ENCODE assay signal across 9 mouse cellular contexts in the genomic region with DNA sequence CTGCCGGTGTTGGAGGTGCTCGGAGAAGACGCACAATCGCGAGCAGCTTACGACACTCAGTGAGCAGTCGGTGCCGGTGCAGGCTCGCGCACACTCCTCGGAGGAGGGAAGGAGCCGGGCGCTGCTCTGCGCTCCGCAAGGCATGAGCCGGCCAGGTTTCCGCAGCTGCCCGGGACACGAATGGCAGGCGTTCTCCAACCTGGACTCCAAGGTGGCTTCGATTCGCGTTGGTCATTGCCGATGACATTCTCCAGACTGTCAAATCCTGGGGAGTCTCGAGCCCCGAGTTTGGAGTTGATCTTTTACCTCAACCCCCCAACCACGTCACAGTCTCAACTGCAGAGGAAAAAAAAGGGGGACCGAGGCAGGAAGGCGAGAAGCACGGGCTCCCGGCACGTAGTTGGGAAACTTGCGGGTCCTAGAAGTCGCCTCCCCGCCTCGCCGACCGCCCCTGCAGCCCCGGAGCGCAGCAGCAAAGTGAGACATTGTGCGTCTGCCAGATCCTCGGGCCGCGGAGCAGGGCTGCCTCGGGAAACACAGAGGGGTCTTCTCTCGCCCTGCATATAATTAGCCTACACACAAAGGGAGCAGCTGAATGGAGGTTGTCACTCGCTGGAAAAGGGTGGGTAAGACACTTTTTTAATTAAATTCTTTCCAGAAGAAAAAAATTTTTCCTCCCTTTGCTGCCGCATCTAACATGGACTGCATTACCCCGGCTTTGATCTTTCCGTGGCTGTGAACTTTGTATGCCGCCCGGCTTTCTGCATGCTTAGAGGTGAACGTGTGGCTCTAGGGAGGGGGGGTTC. TPM values are rescaled to one million over a fixed set of nuclear protein-coding genes. Genes with fewer than 3 reads are reported as not detected.
DNase-seq lines count a peak whose midpoint lies in the region; ATAC-seq lines count a peak whose summit lies in the region.
"Had no signal": no experiment of that assay in that cellular context is flagged by ENCODE, and none has a peak within 500 bp of the region (broad histone marks: within the 10 kb centered on the region; RNA-seq: fewer than 3 reads in every experiment).

A gene (plus strand): TSS at position 89 of the 806 bp plus-strand sequence.

- H3K36me3 ChIP-seq in forebrain, embryonic 14.5 days (ENCODE audit: control insufficient read depth, insufficient read depth, low read length), result no peaks in the 10 kb centered on the region
- no peaks in the 10 kb centered on the region for H3K36me3 ChIP-seq in intestine, embryonic 16.5 days (ENCODE audit: control insufficient read depth, insufficient read depth, low read length)
- H3K36me3 ChIP-seq in neural tube, embryonic 12.5 days, result no peaks in the 10 kb centered on the region

- H3K9me3 ChIP-seq in forebrain, embryonic 14.5 days (replicated peaks; ENCODE audit: control insufficient read depth, low read length), result no peaks in the 10 kb centered on the region
- no peaks in the 10 kb centered on the region for H3K9me3 ChIP-seq in intestine, embryonic 16.5 days (ENCODE audit: control insufficient read depth, low read length)
- H3K9me3 ChIP-seq in neural tube, embryonic 12.5 days, result no peaks in the 10 kb centered on the region

- peak within 1 kb of the TSS; percentile 80 for H3K9ac ChIP-seq in forebrain, embryonic 14.5 days (ENCODE audit: low read length)
- peak within 1 kb of the TSS; percentile 62 for H3K9ac ChIP-seq in intestine, embryonic 16.5 days (ENCODE audit: low read depth, low read length)
- H3K9ac ChIP-seq in neural tube, embryonic 12.5 days, result peak within 1 kb of the TSS; percentile 69

- H3K4me2 ChIP-seq in forebrain, embryonic 14.5 days (ENCODE audit: low read length), result peak within 1 kb of the TSS; percentile 94
- peak within 1 kb of the TSS; percentile 90 for H3K4me2 ChIP-seq in intestine, embryonic 16.5 days (ENCODE audit: low read depth, low read length)
- H3K4me2 ChIP-seq in neural tube, embryonic 12.5 days (replicated peaks), result peak within 1 kb of the TSS; percentile 94

- intact Hi-C loops in left cerebral cortex, postnatal 36 days (cut with DNase I), result no loop called here

- peak; percentile 13 for DNase-seq in gastrocnemius, postnatal 10 days
- DNase-seq in gastrocnemius, postnatal 25 days, result no peak
- DNase-seq in cerebellum, adult 11-12 months, result peak; percentile 29
- DNase-seq in forebrain, embryonic 14.5 days (ENCODE audit: low spot score), result peak; percentile 93
- peak; percentile 82 to 84 for DNase-seq in left cerebral cortex, postnatal 36 days (ENCODE audit: low spot score in 2 of 2)

- peak within 1 kb of the TSS; percentile 91 for H3K27ac ChIP-seq in forebrain, embryonic 14.5 days (ENCODE audit: low read depth, low read length)
- no peak within 1 kb of the TSS for H3K27ac ChIP-seq in intestine, embryonic 16.5 days (ENCODE audit: low read length)
- H3K27ac ChIP-seq in neural tube, embryonic 12.5 days, result peak within 1 kb of the TSS; percentile 48

- H3K4me3 ChIP-seq in forebrain, embryonic 14.5 days (ENCODE audit: low read depth, low read length), result peak within 1 kb of the TSS; percentile 51
- peak within 1 kb of the TSS; percentile 53 for H3K4me3 ChIP-seq in intestine, embryonic 16.5 days (ENCODE audit: low read length)
- H3K4me3 ChIP-seq in neural tube, embryonic 12.5 days, result peak within 1 kb of the TSS; percentile 54

- peak; percentile 89 for ATAC-seq in forebrain, embryonic 14.5 days
- ATAC-seq in intestine, embryonic 16.5 days, result peak; percentile 86
- peak; percentile 91 for ATAC-seq in neural tube, embryonic 12.5 days (ENCODE audit: low FRiP score, low read depth)
- no peak for ATAC-seq in erythroblast, adult 5-6 weeks (replicated peaks; ENCODE audit: low FRiP score, poor library complexity, severe bottlenecking)

- H3K27me3 ChIP-seq in forebrain, embryonic 14.5 days (replicated peaks; ENCODE audit: control insufficient read depth, insufficient read depth, low read length), result no peaks in the 10 kb centered on the region
- H3K27me3 ChIP-seq in intestine, embryonic 16.5 days (replicated peaks; ENCODE audit: control insufficient read depth, insufficient read depth, low read length), result peaks cover 29% of the 10 kb centered on the region
- peaks cover 12% of the 10 kb centered on the region for H3K27me3 ChIP-seq in neural tube, embryonic 12.5 days (replicated peaks)

- WGBS in forebrain, embryonic 14.5 days, result under 1% methylated on average over 53 of the region's 53 CpGs
- under 1% methylated on average over 52 of the region's 53 CpGs for WGBS in intestine, embryonic 16.5 days
- under 1% methylated on average over 53 of the region's 53 CpGs for WGBS in neural tube, embryonic 12.5 days

- peaks cover 16% of the 10 kb centered on the region; the same call in 1 of the 2 replicates for H3K4me1 ChIP-seq in forebrain, embryonic 14.5 days (ENCODE audit: control insufficient read depth, insufficient read depth, low read length)
- H3K4me1 ChIP-seq in intestine, embryonic 16.5 days (ENCODE audit: control insufficient read depth, insufficient read depth, low read length), result peaks cover 11% of the 10 kb centered on the region
- H3K4me1 ChIP-seq in neural tube, embryonic 12.5 days, result peaks cover 16% of the 10 kb centered on the region

RNA-seq across cellular contexts. Expression of the gene that starts here (rescaled TPM):
- total RNA-seq in gastrocnemius, postnatal 10 days (2021), result under 1 TPM; 0.40 to 0.54 TPM
- not detected for total RNA-seq in gastrocnemius, postnatal 25 days (2021)
- 29.6 and 40.2 TPM in 2 replicates for polyA plus RNA-seq in forebrain, embryonic 14.5 days (2014; fragmentation: Nextera tagmentation; extraction: Ambion mirVana)
- 3.5 and 3.6 TPM in 2 replicates for polyA plus RNA-seq in intestine, embryonic 16.5 days (2015; fragmentation: Nextera tagmentation; extraction: Ambion mirVana)
- 10 to 100 TPM; 62.7 to 63.9 TPM for total RNA-seq in left cerebral cortex, postnatal 36 days (2021)
- 21.5 and 24.8 TPM in 2 replicates for polyA plus RNA-seq in neural tube, embryonic 12.5 days (2016; fragmentation: Nextera tagmentation; extraction: Ambion mirVana)
- total RNA-seq in erythroblast, adult 5-6 weeks (2015; ENCODE audit: low replicate concordance), result not detected in 2 replicates
- not detected in 2 replicates for total RNA-seq in erythroblast, adult 5-6 weeks (2017; ENCODE audit: low replicate concordance)
- total RNA-seq: heart, adult 18-20 months had no signal

Comparison
In these comparisons a context has a peak if more than half of its experiments do, and no peak if none do; other contexts are left out.
1. RNA of the gene that starts here (total RNA-seq): 62.7 to 63.9 TPM in left cerebral cortex, postnatal 36 days; 0.40 to 0.54 TPM in gastrocnemius, postnatal 10 days, not detected in gastrocnemius, postnatal 25 days and not detected in erythroblast, adult 5-6 weeks; every median in the first group is over 10 times any median in the second.
2. Peak in DNase-seq in gastrocnemius, postnatal 10 days; RNA of the gene not detected or under 1 TPM.
3. Peak in every context shown above with its lines, with median percentiles within 50 percentile points of each other: H3K4me2 ChIP-seq, H3K4me3 ChIP-seq and H3K9ac ChIP-seq.